Mouse (Mus musculus): ENCODE data around the gene Rabif. TPM values are rescaled to one million over a fixed set of nuclear protein-coding genes. Genes with fewer than 3 reads are reported as not detected.

Gene Rabif
- polyA plus RNA-seq, 1 experiment from 2014 or later = 47.0 TPM

- H3K9ac ChIP-seq (replicated peaks; ENCODE audit: low read length) = peak overlapping the region; percentile 86
- H3K4me2 ChIP-seq (replicated peaks; ENCODE audit: low read depth, low read length) = peak overlapping the region; percentile 86
- peak overlapping the region; percentile 94 for H3K27ac ChIP-seq (ENCODE audit: low read length)
- peaks cover 25% of the 10 kb centered on the region for H3K4me1 ChIP-seq (ENCODE audit: insufficient read depth, low read length)
- peak overlapping the region; percentile 71 for H3K4me3 ChIP-seq (ENCODE audit: low read length)
- no peaks in the 10 kb centered on the region for H3K36me3 ChIP-seq (ENCODE audit: insufficient read depth, low read length)
- ATAC-seq (ENCODE audit: low FRiP score, low TSS enrichment) = peak; percentile 97
- no peaks in the 10 kb centered on the region for H3K27me3 ChIP-seq (ENCODE audit: insufficient read depth, low read length)
- no peaks in the 10 kb centered on the region for H3K9me3 ChIP-seq (ENCODE audit: low read length)
- under 1% methylated on average over 35 of the region's 35 CpGs for WGBS
Observed at GRCm38 (mm10) chr1:134556671-134557218, 62.3 kb downstream of the Rabif start.

Other genes with a start within 250 kb of the Rabif start
- gene Myog, start 204.7 kb upstream of the Rabif start, polyA plus RNA-seq (2015; fragmentation: Nextera tagmentation; extraction: Ambion mirVana) = 2.4 and 3.4 TPM in 2 replicates
- gene Ppfia4, start 161.7 kb upstream of the Rabif start, polyA plus RNA-seq (2015; fragmentation: Nextera tagmentation; extraction: Ambion mirVana) = 3.6 and 3.9 TPM in 2 replicates
- 79.0 and 88.8 TPM in 2 replicates for gene Tmem183a, start 132.7 kb upstream of the Rabif start, polyA plus RNA-seq (2015; fragmentation: Nextera tagmentation; extraction: Ambion mirVana)
- gene 4933406M09Rik, start 108.7 kb upstream of the Rabif start, polyA plus RNA-seq (2015; fragmentation: Nextera tagmentation; extraction: Ambion mirVana) = not detected in 2 replicates
- gene Cyb5r1, start 89.1 kb upstream of the Rabif start, polyA plus RNA-seq (2015; fragmentation: Nextera tagmentation; extraction: Ambion mirVana) = 42.7 and 44.1 TPM in 2 replicates
- gene Adipor1, start 79.3 kb upstream of the Rabif start, polyA plus RNA-seq (2015; fragmentation: Nextera tagmentation; extraction: Ambion mirVana) = 98.2 and 101 TPM in 2 replicates
- gene Klhl12, start 39.1 kb upstream of the Rabif start, polyA plus RNA-seq (2015; fragmentation: Nextera tagmentation; extraction: Ambion mirVana) = 32.4 and 35.4 TPM in 2 replicates
- not detected in 2 replicates for gene Mgat4e, start 55.0 kb downstream of the Rabif start, polyA plus RNA-seq (2015; fragmentation: Nextera tagmentation; extraction: Ambion mirVana)
- 47.4 and 55.4 TPM in 2 replicates for gene Kdm5b, start 65.5 kb downstream of the Rabif start, polyA plus RNA-seq (2015; fragmentation: Nextera tagmentation; extraction: Ambion mirVana)
- gene Syt2, start 152.0 kb downstream of the Rabif start, polyA plus RNA-seq (2015; fragmentation: Nextera tagmentation; extraction: Ambion mirVana) = 1.3 and 1.6 TPM in 2 replicates

Data from kidney, embryonic 16.5 days (tissue).